Mouse (Mus musculus) induced T-regulatory cell, adult 2 months (primary cell): ENCODE data around the gene 6330409D20Rik.
A peak's percentile ranks its signal among the peaks of the same experiment; 100 is the strongest.

ENCODE experiments used
- DNase-seq: peaks from one replicate; pipeline ENCODE4 v3.0.0-alpha.2; 2012; ENCODE audit warnings: low read depth

The 6330409D20Rik gene

DNA sequence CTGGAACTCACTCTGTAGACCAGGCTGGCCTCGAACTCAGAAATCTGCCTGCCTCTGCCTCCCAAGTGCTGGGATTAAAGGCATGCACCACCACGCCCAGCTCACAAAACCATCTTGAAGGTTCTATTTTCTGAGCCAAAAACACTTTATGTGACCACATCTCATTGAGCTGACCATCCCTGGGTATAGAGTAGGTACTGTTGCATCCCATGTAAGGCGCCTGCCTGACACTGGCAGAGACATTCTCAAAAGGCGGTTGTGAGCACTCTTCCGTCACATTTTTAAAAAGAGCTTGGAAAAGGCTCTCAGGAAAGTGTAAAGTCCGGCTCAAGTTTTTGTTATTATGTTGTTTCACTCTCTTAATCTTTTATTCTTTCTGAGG, 15.8 kb upstream of the 6330409D20Rik start:
- DNase-seq: no peak

DNA sequence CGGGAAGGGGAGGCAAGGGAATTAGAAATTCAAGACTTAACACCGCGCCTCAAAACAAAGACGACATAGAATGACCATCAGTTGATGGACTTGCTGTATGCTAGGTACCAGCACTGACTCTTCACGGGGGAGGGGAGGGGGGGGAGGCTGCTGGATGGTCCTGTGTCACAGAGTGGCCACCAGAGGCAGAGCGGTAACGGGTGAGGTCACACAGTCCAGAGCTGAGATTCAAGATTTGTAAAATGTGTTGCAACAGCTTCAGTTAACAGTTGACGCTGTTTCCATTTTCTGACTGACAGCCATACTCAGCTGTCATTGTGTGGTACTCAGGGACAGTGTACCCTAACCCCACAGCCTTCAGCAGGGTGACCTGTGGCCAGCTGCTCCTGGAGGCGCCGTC, 11.4 kb upstream of the 6330409D20Rik start:
- no peak for DNase-seq

DNA sequence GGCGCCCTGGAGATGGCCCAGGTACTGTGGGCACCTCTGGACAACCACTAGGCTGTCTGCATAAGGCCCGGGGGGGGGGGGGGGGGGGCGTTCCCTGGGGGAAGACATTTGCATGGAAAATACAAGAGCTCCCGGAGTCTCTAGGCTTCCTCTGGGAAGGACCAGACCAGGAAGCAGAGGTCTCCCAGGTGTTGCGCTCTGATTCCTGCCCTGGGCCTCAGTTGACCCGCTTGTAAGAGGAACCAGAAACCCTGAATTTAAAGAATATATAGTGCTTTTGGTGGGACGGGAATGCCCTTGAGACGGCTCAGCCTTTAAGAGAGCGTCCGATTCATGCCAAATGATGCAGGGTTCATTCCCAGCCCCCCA, 10.8 kb upstream of the 6330409D20Rik start:
- no peak for DNase-seq

DNA sequence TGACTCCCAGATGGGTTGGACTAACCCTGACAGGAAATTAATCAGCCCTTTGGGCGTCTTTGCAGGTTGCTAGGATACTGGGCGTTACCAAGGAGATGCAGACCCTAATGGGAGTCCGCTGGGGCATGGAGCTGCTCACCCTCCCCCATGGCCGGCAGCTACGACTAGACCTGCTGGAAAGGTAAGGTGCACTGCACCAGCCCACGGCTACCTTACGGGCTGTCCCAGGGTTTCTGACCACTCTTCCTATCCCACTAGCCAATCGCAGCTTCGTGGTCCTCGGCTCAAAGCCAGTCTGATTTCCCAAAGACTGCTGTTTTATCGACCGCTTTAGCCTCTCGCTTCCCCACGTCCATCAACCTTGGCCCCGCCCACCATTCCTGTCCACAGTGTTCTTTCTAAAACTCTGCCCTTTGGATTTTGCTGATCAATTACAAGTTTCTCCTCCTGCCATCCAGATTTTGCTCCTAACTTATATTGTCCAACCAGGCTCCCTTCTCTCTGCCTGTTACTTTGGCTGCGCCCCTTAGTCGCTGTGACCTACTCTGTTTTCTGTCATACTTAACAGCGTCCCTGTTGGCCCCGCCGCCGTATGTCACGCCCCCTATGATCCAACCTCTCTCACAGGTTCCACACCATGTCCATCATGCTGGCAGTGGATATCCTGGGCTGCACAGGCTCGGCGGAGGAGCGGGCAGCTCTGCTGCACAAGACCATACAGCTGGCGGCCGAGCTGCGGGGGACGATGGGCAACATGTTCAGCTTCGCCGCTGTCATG, 10.3 kb upstream of the 6330409D20Rik start:
- DNase-seq: no peak

DNA sequence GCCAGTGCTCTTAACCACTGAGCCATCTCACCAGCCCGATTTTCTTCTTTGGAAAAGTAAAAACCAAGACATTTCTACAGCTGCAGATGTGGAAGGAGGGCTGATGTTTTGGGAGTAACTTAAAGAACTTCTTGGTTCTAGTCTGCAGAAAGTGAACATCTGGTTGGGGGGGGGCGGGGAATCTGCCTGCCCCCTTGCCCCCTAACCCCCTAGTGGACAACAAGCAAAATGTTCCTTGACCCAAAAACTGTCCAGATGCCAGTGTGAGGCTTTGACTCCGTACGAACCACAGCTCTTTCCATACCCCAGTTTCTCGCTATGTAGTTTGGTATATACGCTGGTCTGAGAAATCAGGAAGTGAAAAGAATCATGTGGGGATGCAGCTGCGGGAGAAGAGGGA, 9.4 kb upstream of the 6330409D20Rik start:
- no peak for DNase-seq

DNA sequence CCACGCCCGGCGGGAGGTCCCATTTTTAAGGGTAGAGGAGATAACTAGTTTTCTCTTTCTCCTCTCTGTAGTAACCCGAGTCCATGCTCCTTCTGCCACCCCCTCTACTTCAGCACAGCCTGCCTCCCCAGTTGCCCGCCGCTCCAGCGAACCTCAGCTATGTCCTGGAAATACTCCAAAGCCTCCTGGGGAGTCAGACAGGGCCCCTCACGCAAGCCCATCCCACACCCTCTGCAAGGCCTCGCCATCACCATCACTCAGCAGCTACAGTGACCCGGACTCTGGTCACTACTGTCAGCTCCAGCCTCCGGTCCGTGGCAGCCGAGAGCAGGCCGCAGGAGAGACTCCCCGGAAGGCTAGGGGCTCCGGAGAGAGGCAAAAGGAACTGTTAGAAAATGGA, 8.3 kb upstream of the 6330409D20Rik start:
- no peak for DNase-seq

DNA sequence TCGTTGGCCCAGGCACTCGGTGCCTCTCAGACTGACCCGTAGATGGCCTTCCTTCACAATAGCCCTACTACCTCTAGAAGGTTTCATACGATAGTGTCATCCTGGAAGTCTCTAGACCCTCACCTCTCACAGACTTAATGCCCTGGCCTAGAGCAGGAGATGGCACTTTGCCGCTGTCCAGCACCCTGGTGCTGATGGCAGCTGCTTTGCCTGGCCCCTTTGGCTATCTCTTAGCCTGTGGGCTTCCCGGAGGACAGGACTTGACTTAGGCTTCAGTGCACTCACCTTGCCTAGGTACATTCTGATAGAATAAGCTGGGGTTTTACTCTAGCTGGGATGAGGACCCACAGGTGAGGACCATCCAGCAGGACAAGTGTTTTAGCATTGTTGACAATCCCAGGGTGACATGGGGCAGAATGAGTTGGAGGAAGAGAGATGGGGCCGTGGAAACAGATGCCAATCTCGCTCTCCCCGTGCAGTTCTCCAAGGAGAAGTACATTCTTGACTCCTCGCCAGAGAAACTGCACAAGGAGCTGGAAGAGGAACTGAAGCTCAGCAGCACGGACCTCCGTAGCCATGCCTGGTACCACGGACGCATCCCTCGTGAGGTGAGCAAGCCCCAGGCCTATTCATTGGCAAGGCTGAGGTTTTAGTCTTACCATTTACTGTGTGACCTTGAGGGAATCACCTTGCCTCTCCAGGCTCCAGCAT, 3.6 kb upstream of the 6330409D20Rik start:
- no peak for DNase-seq

DNA sequence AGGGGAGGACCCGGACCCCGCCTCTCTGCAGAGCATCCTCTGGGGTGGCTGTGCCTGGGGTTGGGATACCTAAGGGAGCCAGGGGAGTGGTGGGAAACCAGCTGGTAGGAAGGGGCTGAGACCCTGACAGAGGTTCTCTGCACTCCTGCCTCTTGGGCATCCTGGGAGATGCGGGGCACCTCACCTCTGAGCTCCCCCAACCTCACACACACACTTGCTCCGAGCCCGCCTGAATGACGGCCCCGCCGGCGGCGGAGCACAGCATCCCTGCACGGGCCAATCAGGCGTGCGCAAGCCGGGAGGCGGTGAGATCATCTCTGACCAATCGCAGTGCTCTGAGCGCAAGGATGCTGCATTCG, 1.3 kb upstream of the 6330409D20Rik start:
- no peak for DNase-seq

DNA sequence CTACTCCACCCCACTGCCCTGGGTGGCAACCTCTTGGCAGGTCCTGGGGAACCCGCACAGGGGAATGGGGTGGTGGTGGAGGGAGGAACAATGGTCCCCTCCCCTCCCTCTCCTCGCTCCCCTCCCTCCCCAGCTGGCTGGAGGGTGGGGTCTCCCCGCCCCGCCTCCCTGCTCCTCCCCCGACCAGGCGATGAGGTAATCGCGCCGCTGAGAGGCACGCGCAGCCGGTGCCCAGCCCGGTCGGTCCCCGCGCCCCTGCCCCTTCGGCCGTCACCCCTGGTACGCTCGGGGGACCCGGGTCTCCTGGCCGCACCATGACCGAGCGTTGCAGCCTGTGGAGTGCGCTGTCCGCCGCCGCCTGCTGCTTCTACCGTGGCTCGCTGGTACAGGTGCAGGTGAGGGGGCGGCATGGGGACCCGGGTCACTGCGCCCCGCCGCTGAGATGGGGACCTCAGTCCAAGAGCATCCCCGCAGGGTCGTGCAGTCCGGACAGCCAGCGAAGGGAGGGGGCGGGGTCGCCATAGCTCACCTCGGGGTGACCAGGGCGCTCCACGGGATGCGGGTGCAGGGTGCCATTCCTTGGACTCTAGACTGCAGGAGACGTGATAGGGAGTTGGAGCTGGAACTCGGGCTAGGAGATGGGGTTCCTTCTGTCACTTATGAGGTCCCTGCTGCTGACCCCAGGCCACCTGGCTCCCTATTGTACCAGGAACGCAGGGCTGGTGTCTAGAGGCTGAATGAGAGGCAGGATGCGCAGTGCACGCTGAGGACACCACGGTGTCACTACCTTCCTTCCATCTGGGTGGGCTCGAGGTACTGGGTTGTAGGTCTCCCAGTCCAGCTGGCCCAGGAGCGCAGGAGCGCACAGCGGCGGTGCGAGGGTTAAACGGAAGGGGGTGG, 707 bp upstream of the 6330409D20Rik start:
- DNase-seq: no peak

DNA sequence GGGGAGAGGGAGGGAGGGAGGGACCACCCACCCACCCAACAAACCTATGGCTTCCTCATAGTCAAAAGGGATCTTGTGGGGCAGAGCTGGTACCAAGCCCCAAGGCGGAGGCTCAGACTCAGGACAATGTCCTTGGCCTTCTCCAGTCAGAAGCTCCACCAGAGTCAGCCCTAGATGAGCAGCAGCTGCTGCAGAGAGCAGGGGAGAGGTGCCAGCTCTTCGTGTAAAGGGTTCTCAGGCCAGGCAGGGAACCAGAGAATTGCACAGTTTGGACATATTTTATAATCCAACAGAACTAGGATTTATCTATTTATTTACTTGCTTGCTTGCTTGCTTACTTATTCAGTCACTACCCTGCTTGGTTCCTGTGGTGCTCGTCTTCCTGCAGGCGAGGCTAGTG, 1.5 kb downstream of the 6330409D20Rik start:
- DNase-seq: no peak

DNA sequence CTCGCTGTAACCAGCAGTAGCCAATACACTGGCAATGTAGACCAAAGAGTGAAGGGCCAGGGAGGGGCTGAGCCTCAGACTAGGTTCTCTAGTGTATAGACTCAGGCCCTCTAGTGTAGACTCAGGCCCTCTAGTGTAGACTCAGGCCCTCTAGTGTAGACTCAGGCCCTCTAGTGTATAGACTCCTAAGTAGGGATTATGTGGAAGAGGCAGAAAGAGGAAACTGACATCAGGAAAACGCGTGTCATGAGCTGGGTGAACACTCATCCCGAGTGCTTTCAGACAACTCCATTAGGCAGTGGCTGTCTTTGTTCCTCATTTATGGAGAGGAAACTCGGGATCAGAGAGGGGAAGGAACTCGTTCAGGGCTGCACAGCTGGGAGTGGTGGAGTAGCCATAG, 3.8 kb downstream of the 6330409D20Rik start:
- DNase-seq: no peak

DNA sequence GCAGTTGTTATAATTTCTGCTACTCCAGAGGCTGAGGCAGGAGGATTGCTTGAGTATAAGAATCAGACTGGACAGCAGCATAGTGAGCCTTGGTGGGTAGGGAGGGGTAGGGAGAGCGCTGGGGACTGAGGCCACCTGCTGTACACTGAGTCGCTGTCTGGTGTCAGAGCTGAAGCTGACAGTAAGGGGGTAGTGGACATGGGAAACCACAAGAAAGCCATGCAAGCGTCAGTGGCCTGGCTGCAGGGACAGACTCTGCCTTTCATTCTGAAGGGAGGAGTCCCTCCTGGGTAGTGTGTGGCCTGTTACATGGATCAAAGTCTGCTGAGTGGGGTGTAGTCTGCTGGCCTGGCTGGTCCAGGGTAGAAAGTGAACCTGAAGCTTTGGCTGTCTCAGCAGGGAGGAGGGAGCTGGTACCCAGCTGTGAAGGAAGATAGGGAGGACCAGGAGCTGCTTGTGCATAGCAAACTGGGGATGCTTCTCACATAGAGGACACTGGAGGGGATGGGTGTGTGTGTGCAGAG, 4.4 kb downstream of the 6330409D20Rik start:
- DNase-seq: no peak

DNA sequence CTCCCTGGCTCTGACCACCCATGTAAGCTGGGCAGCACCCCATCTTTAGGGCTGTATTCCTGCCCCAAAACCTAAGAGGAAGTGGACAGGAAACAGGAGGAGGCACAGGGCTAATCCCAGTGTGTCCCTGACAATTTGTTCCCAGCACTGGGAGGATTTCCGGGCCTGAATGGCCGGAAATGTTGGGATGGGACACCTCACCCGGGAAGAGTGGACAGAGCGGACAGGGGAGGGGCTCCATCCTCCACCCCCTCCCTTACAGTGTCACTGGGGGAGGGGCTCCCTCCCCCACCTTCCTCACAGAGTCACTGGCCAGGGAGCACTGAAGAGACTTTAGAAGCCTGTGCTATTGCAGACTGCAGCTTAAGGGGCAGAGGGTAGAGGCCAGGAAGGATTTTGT, 5.9 kb downstream of the 6330409D20Rik start:
- DNase-seq: no peak

DNA sequence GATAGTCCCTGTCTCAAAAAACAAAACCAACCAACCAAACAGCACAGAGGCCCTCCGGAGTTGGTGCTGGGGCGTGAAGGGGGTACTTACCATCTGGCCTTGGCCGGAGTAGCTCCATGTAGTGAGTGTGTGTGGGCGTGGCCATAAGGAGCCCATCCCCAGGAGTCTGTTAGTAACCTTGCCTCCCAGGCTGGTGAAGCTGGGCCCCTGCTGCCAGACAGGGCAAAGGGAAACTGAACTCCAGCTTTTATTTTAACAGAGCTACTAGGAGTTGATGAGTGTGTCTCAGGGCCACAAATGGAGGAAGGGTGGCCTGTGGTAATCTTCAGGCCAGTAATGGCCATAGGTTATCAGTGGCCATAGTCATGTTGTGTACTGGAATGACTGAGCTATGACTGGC, 6.3 kb downstream of the 6330409D20Rik start:
- no peak for DNase-seq

DNA sequence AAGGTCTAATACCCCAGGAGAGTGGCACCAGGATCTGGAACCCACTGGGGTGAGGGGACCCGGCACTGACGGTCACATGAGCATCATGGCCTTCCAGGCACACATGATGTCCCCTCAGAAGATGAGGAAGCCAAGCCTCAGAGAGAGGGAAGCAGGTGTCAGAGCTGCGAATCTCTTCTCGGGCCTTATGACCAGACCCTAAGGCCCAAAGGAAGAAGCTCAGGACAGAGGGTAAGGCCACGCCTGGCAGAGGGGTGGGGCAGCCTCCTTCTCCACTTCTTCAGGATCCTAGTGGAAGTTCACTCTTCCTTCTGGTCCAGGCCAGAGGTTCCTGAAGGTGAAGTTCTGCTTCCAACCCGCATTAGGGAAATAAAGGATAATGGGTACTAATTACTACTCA, 8.1 kb downstream of the 6330409D20Rik start:
- DNase-seq: no peak

DNA sequence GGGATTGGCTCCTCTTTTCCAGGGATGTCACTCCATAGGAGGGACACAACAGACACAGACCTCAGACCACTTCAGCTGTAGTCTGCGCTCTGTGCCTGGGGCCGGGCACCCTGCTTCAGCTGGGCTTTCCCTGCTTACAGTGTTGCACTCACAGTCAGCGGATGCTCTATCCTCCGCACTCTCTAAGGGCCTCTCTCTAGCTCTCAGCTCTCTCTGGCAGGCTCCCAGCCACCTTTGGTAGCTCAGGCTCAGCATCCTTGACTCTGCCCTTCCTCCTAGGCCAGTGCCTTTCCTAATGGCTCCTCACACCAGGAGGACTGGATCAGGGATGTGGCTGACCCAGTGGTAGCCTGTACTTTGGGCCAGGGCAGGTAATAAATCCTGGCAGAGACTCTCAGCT, 8.9 kb downstream of the 6330409D20Rik start:
- no peak for DNase-seq

DNA sequence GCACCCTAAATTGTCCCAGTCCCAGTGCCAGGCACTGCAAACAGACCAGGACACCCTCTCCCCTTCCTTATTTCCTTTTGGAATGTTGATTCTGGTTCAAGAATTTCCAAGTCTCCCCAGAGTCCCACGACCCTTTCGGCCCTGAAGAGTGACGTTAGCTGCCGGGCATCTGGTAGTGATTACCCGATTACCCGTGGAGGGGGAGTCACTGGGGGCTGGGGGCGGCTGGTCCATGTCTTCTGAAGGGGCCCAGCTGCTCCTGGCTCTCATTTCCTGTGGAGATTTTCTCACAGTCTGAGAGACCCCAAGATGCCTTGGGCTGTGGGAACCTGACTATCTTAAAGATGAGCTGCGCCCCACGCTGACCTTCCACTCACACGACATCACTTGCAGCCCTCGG, 10.0 kb downstream of the 6330409D20Rik start:
- DNase-seq: no peak

DNA sequence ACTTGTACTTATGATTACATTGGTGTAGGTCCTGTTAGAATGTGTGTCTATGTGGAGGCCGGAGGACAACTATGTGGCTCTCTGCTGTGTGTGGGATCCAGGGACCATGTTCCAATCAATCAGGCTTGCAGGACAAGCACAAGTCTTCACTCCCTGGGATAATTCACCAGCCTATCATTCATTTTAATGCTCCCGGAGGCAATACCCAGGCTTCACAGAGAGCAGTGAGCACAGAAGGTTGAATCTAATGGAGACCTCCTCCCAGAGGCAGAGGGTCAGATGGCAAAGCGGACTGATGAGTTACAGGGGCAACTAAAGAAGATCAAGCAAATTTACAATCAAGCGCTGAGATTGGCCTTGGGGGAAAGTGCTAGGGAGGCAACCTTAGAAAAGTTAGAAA, 11.3 kb downstream of the 6330409D20Rik start:
- DNase-seq: no peak

DNA sequence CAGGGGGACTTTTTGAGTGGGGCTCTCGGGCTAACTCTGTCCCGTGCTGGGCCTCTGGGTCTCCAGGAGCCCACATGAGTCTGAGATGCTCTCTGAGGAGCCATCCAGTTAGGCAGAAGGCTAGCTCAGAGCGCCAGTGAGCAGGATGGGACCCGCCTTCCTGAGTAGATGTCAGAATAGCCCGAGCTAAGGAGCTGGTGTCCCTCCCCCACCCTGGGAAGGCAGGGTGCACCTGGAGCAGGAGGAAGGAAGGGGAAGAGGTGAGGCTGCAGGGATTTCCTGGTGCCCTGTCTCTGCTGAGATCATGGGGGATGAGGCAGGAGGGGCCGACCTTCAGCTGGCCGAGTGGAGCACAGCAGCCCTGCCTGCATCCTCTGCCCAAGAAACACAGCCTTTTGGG, 12.4 kb downstream of the 6330409D20Rik start:
- DNase-seq: no peak

DNA sequence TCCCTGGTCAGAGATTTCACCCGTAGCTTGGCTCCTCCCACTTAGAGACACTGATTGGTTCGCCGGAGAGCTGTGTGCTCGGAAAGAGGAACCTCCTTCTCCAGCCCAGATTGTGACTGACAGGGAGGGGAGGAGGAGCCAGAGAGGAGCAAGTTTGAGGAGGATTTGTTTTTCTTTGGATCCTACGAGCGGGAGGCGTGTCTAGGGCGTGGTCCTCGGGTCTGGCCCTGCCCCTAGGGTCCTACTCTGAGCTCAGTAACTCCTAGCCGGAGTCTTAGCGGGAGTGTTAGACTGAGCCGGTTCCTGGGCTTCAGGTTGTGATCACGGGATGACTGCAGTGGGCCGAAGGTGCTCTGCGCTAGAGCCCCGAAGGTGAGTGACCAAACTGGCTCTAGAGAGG, 13.4 kb downstream of the 6330409D20Rik start:
- peak; percentile 84 for DNase-seq

DNA sequence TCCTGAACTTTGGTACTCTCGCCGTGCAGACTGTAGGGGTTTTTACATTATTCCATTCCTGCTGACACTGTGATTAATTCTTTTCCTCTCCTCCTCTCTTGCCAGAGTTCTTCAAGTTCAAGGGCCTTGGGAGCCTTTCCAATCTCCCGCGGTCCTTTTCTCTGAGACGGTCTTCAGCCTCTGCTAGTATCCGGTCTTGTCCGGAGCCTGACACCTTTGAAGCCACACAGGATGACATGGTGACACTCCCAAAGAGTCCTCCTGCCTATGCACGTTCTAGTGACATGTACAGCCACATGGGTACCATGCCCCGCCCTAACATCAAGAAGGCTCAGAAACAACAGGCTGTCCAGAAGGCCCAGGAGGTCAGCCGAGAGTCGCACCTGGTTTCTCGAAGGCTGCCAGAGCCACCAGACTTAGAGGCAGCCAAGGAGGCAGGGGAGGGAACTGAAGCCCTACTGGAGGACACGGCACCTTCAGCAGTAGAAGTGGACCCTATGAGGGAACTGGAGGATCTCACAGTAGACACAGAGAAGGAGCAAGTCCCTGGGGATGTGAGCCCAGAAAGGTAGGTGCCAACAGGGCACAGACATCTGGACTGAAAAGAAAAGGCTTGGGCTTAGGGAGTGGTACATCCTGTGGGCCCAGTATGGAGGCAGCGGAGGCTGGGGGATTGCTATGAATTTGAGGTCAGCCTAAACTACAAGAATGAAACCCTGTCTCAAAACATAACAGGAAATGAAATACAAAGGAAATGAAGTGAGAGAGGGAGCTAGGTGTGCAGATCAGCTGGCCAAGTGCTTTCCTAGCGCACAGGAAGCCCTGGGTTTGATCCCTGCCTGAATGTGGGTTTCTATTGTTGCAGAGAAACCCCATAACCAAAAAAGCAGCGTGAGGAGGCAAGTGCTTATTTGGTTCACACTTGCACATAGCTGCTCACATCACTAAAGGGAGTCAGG, 15.7 kb downstream of the 6330409D20Rik start:
- peak; percentile 84 for DNase-seq
